Mouse (Mus musculus): Measurements from ENCODE around the gene Chn2.

- TF ChIP-seq CTCF (IDR thresholded peaks at IDR 0.05; ENCODE audit: low read depth, low read length): no peak
- no peak for TF ChIP-seq POLR2A (IDR thresholded peaks at IDR 0.05; ENCODE audit: insufficient read depth, low read length)
- TF ChIP-seq EP300 (IDR thresholded peaks at IDR 0.05; ENCODE audit: insufficient read depth, low read depth, low read length): no peak
Measured at GRCm38 (mm10) chr6:54205471-54205870, 166.1 kb downstream of the Chn2 start.
